Mouse (Mus musculus) embryonic facial prominence, embryonic 13.5 days (tissue): ENCODE results near the gene Rpusd2. TPM values are rescaled to one million over a fixed set of nuclear protein-coding genes. Genes with fewer than 3 reads are reported as not detected.

Experiments
- ATAC-seq: fragments of 200-750 bp; cut with Nextera tagmentation; 2 replicates; pipeline ENCODE4 v1.8.0; 2017; ENCODE audit warnings: low read depth; ENCODE audit not compliant: insufficient number of reproducible peaks, insufficient read depth, low FRiP score, low TSS enrichment
- H3K27ac ChIP-seq: fragments of 300-500 bp; sonication (generic); 2 replicates; pipeline ENCODE4 v1.5.1; 2015; ENCODE audit warnings: moderate library complexity, mild to moderate bottlenecking, inconsistent platforms
- H3K27me3 ChIP-seq: fragments of 300-500 bp; sonication (generic); 2 replicates; pipeline ENCODE4 v1.6.1; 2015; ENCODE audit warnings: mild to moderate bottlenecking, inconsistent platforms
- H3K36me3 ChIP-seq: fragments of 300-500 bp; sonication (generic); 2 replicates; pipeline ENCODE4 v1.6.1; 2015; ENCODE audit warnings: mild to moderate bottlenecking, inconsistent platforms
- H3K4me1 ChIP-seq: fragments of 300-500 bp; sonication (generic); 2 replicates; pipeline ENCODE4 v1.6.1; 2015; ENCODE audit warnings: inconsistent platforms
- H3K4me2 ChIP-seq: fragments of 300-500 bp; sonication (generic); 2 replicates; pipeline ENCODE4 v1.6.1; 2015; ENCODE audit warnings: moderate library complexity, mild to moderate bottlenecking, inconsistent platforms
- H3K4me3 ChIP-seq: fragments of 300-500 bp; sonication (generic); 2 replicates; pipeline ENCODE4 v1.5.1; 2015; ENCODE audit warnings: mild to moderate bottlenecking, inconsistent platforms
- H3K9ac ChIP-seq: fragments of 300-500 bp; sonication (generic); 2 replicates; pipeline ENCODE4 v1.6.1; 2015; ENCODE audit warnings: mild to moderate bottlenecking, inconsistent platforms
- H3K9me3 ChIP-seq: fragments of 300-500 bp; sonication (generic); 2 replicates; pipeline ENCODE4 v1.6.1; 2016; ENCODE audit warnings: inconsistent platforms
- WGBS: fragments of 180-500 bp; shearing (Covaris S2); methylation state at CpG from one replicate; pipeline ENCODE4 v1.1.7; 2015; ENCODE audit warnings: mixed read lengths; 5-methylcytosine and 5-hydroxymethylcytosine counted together
- polyA plus RNA-seq: library from polyadenylated mRNA; unstranded; fragments of >200 nt; fragmentation: Nextera tagmentation; extraction: Ambion mirVana; gene quantifications from 2 replicates; pipeline ENCODE4 v1.2.1, GENCODE M21; 2015

Rpusd2 gene
- polyA plus RNA-seq, 1 experiment from 2014 or later = 4.9 TPM

- ATAC-seq = no peak
Measured at GRCm38 (mm10) chr2:119017647-119018046, 16.9 kb upstream of the Rpusd2 start.

GRCm38 (mm10) chr2:119018391-119019122, 16.0 kb upstream of the Rpusd2 start:
- WGBS = 50% methylated on average over 22 of the region's 22 CpGs
- Histone ChIP-seq H3K4me1 (peaks cover 8% of the 10 kb centered on the region), H3K9ac (peak overlapping the region; percentile 58; the same call in 1 of the 2 replicates), H3K4me2 (0 out of 2 replicates have a peak overlapping the region, but pooled peaks have one; percentile 9), H3K27ac (peak overlapping the region; percentile 33; the same call in 1 of the 2 replicates), H3K4me3 (no peak overlapping the region), H3K9me3 (no peaks in the 10 kb centered on the region; the same call in 1 of the 2 replicates), H3K36me3 (peaks cover 48% of the 10 kb centered on the region), H3K27me3 (no peaks in the 10 kb centered on the region)
- ATAC-seq = 0 out of 2 replicates have a peak, but pooled peaks have one; percentile 26

More at GRCm38 (mm10) chr2:119017647-119018046, 16.9 kb upstream of the Rpusd2 start:
- Histone ChIP-seq H3K9me3 (no peaks in the 10 kb centered on the region; the same call in 1 of the 2 replicates), H3K4me2 (no peak overlapping the region), H3K4me1 (peaks cover 8% of the 10 kb centered on the region), H3K4me3 (no peak overlapping the region), H3K36me3 (peaks cover 41% of the 10 kb centered on the region), H3K27ac (no peak overlapping the region), H3K27me3 (no peaks in the 10 kb centered on the region), H3K9ac (no peak overlapping the region)
- WGBS = 89% methylated on average over 3 of the region's 3 CpGs

DNA sequence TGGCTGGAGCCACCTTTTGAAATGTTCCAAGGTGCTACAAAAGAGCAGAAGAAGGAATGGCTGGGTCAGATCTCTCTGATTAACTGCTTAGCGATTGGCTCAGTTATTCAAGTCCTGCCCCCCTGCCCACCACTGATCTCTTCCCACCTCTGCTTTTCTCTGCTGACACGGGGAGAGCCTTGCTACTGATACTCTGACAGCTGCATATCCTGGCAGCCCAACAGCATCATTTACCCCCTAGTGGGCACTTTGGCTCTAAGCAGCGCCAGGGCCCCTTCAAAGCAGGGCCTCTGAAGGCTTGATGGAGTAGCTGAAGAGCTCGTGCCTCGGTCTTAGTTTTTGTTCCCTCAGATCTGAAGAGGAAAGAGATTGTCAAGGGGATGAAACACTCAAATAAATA, 15.5 kb upstream of the Rpusd2 start:
- no peaks in the 10 kb centered on the region; the same call in 1 of the 2 replicates for H3K9me3 ChIP-seq
- 0 out of 2 replicates have a peak overlapping the region, but pooled peaks have one; percentile 9 for H3K4me2 ChIP-seq
- 19% methylated on average over 5 of the region's 5 CpGs for WGBS
- no peaks in the 10 kb centered on the region for H3K27me3 ChIP-seq
- H3K4me1 ChIP-seq = peaks cover 8% of the 10 kb centered on the region
- no peak overlapping the region for H3K4me3 ChIP-seq
- ATAC-seq = no peak; the same call in 1 of the 2 replicates
- H3K36me3 ChIP-seq = peaks cover 48% of the 10 kb centered on the region
- peak overlapping the region; percentile 58; the same call in 1 of the 2 replicates for H3K9ac ChIP-seq
- peak overlapping the region; percentile 33; the same call in 1 of the 2 replicates for H3K27ac ChIP-seq

GRCm38 (mm10) chr2:119019538-119019937, 15.1 kb upstream of the Rpusd2 start:
- Histone ChIP-seq H3K27ac (no peak overlapping the region), H3K9me3 (no peaks in the 10 kb centered on the region; the same call in 1 of the 2 replicates), H3K4me3 (no peak overlapping the region), H3K36me3 (peaks cover 48% of the 10 kb centered on the region), H3K4me2 (no peak overlapping the region), H3K27me3 (no peaks in the 10 kb centered on the region), H3K4me1 (peaks cover 8% of the 10 kb centered on the region), H3K9ac (no peak overlapping the region)
- 57% methylated on average over 4 of the region's 4 CpGs for WGBS
- no peak for ATAC-seq

GRCm38 (mm10) chr2:119023154-119023660, 11.4 kb upstream of the Rpusd2 start:
- peaks cover 55% of the 10 kb centered on the region for H3K36me3 ChIP-seq

GRCm38 (mm10) chr2:119024536-119025238, 9.9 kb upstream of the Rpusd2 start:
- H3K9ac ChIP-seq = no peak overlapping the region
- H3K4me1 ChIP-seq = peaks cover 12% of the 10 kb centered on the region
- WGBS = 73% methylated on average over 9 of the region's 9 CpGs
- no peak overlapping the region for H3K27ac ChIP-seq
- no peak overlapping the region for H3K4me2 ChIP-seq
- no peaks in the 10 kb centered on the region for H3K27me3 ChIP-seq
- H3K36me3 ChIP-seq = peaks cover 45% of the 10 kb centered on the region
- H3K4me3 ChIP-seq = no peak overlapping the region
- no peaks in the 10 kb centered on the region for H3K9me3 ChIP-seq
- ATAC-seq = no peak

More at GRCm38 (mm10) chr2:119023154-119023660, 11.4 kb upstream of the Rpusd2 start:
- H3K9me3 ChIP-seq = no peaks in the 10 kb centered on the region
- peaks cover 12% of the 10 kb centered on the region for H3K4me1 ChIP-seq
- ATAC-seq = no peak
- H3K4me3 ChIP-seq = no peak overlapping the region
- H3K4me2 ChIP-seq = no peak overlapping the region
- no peaks in the 10 kb centered on the region for H3K27me3 ChIP-seq
- WGBS = 87% methylated on average over 6 of the region's 6 CpGs
- no peak overlapping the region for H3K27ac ChIP-seq
- H3K9ac ChIP-seq = no peak overlapping the region

DNA sequence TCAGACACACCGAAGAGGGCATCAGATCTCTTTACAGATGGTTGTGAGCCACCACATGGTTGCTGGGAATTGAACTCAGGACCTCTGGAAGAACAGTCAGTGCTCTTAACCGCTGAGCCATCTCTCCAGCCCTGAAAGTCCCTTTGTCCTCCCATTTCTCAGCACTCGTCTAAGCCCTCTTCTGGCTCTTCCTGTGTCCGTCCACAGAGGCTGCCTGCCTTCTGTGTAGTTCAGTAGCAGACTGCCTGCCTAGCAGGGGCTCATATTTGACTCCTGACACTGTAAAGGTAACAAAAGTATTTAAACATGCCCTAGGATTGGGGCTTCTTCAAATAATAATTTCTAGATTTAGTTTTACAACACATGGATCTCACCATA, 9.4 kb upstream of the Rpusd2 start:
- Histone ChIP-seq H3K9me3 (no peaks in the 10 kb centered on the region), H3K4me2 (no peak overlapping the region), H3K27ac (no peak overlapping the region), H3K4me1 (peaks cover 12% of the 10 kb centered on the region), H3K4me3 (no peak overlapping the region), H3K9ac (no peak overlapping the region), H3K27me3 (no peaks in the 10 kb centered on the region), H3K36me3 (peaks cover 42% of the 10 kb centered on the region)
- 74% methylated on average over 4 of the region's 4 CpGs for WGBS
- no peak for ATAC-seq

DNA sequence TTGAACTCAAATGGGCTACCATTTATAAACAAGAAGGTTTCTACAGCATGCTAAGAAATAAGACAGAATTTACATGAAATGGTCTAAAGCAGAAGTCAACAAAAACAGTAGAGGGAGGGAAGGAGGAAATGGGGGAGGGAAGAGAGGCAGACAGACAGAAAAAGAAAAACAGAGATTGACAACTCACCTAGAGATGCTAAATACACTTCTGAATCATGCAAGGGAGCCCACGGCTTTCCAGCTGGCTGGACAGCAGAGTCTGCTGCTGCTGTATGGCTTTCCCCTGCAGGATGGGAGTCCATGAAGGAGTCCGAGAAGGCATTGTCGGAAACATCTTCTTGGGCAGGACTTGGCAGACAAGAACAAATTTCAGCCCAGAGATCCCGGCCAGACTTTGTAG, 7.6 kb upstream of the Rpusd2 start:
- Histone ChIP-seq H3K27ac (no peak overlapping the region), H3K9me3 (no peaks in the 10 kb centered on the region), H3K4me1 (peaks cover 12% of the 10 kb centered on the region), H3K4me2 (no peak overlapping the region), H3K36me3 (peaks cover 30% of the 10 kb centered on the region), H3K27me3 (no peaks in the 10 kb centered on the region; the same call in 1 of the 2 replicates), H3K9ac (no peak overlapping the region), H3K4me3 (no peak overlapping the region)
- 93% methylated on average over 4 of the region's 4 CpGs for WGBS
- ATAC-seq = no peak

DNA sequence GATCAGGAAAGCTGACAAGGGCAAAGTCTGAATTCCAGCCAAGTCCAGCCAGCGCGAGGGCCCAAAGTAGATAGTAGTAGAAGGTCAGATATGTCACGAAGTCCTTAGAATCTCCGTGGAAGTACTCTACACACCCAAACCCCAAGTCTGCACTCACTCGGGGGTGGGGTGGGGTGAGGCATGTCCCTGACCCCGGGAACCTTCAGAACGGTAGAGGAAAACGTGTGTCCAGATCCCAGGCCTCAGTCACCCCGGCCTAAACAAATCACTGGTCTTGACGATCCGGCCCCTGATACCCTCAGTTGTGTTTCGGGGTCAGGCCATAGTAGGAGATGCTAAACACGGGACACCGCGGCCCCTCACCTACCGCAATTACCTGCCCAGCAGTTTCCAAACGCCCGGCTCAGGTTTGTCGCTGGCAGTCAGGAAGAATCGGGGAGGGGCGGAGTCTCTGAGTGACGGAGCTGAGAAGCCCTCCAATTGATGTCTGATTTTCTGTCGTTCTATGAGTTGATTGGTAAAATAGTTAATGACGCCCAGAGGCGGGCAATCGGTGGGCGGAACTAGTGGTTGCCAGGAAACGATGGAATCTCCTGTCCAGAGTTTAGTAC, 5.5 kb upstream of the Rpusd2 start, which contains the start of gene Ccdc32:
TSS of gene Ccdc32 (minus strand) at position 453 of the 611 bp plus-strand sequence.
- Histone ChIP-seq H3K9ac (peak within 1 kb of the TSS; percentile 78), H3K36me3 (peaks cover 17% of the 10 kb centered on the region), H3K9me3 (no peaks in the 10 kb centered on the region), H3K27ac (0 out of 2 replicates have a peak within 1 kb of the TSS, but pooled peaks have one; percentile 39), H3K4me2 (peak within 1 kb of the TSS; percentile 89), H3K4me1 (peaks cover 12% of the 10 kb centered on the region), H3K4me3 (peak within 1 kb of the TSS; percentile 65), H3K27me3 (no peaks in the 10 kb centered on the region; the same call in 1 of the 2 replicates)
- WGBS = under 1% methylated on average over 28 of the region's 28 CpGs
- ATAC-seq = peak; percentile 90

DNA sequence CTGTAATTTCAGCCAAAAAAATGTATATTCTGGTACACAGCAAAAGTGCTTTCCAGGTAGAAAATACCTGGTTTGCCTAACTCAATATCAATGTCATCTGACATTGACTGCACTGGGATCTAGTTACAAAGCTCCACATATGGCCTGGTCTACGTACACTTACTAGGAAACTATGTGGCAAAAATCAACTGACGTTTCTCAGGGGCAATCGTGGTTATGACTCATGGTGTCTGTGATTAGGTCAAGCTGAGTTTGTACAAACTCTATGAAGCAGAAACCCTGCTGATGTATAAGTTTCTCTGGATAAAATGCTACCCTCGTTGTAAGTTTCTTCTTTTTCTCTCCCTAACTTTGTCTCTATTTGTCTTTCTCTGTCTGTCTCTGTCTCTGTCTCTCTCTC, 2.4 kb upstream of the Rpusd2 start:
- H3K27me3 ChIP-seq = no peaks in the 10 kb centered on the region; the same call in 1 of the 2 replicates
- no peak overlapping the region for H3K27ac ChIP-seq
- no peak overlapping the region for H3K4me3 ChIP-seq
- no peak for ATAC-seq
- no peak overlapping the region for H3K4me2 ChIP-seq
- H3K9ac ChIP-seq = no peak overlapping the region
- no peaks in the 10 kb centered on the region for H3K9me3 ChIP-seq
- peaks cover 23% of the 10 kb centered on the region for H3K4me1 ChIP-seq
- peaks cover 5% of the 10 kb centered on the region for H3K36me3 ChIP-seq
- 53% methylated on average over 4 of the region's 4 CpGs for WGBS

GRCm38 (mm10) chr2:119035397-119035745, 781 bp downstream of the Rpusd2 start:
- WGBS = 11% methylated on average over 7 of the region's 7 CpGs
- H3K27me3 ChIP-seq = no peaks in the 10 kb centered on the region; the same call in 1 of the 2 replicates
- H3K4me3 ChIP-seq = peak overlapping the region; percentile 98
- H3K4me1 ChIP-seq = peaks cover 11% of the 10 kb centered on the region
- peak overlapping the region; percentile 79 for H3K27ac ChIP-seq
- H3K36me3 ChIP-seq = peaks cover 28% of the 10 kb centered on the region
- no peak for ATAC-seq
- peak overlapping the region; percentile 88 for H3K9ac ChIP-seq
- H3K9me3 ChIP-seq = no peaks in the 10 kb centered on the region
- H3K4me2 ChIP-seq = peak overlapping the region; percentile 90
